Mouse (Mus musculus): Measurements from ENCODE around the gene Ccdc73.

GRCm38 (mm10) chr2:105023031-105023615 is 155.5 kb downstream of the Ccdc73 start:
- TF ChIP-seq CTCF (IDR thresholded peaks at IDR 0.05; ENCODE audit: insufficient read depth, low read length) (no peak), POLR2A (IDR thresholded peaks at IDR 0.05; ENCODE audit: borderline replicate concordance, extremely low read depth, low read depth, low read length) (no peak)
